Mouse (Mus musculus) ovary, postnatal 14 days (tissue): ENCODE measurements around the gene Olfr1512.
"Not testable (repeated sequence)": the region's sequence is repeated elsewhere in the genome, so short reads cannot be mapped to it uniquely, and the experiment has no call there.

Source experiments
- DNase-seq: peaks from one replicate; pipeline ENCODE4 v3.0.0; 2022; ENCODE audit warnings: low spot score

Olfr1512 gene

DNA sequence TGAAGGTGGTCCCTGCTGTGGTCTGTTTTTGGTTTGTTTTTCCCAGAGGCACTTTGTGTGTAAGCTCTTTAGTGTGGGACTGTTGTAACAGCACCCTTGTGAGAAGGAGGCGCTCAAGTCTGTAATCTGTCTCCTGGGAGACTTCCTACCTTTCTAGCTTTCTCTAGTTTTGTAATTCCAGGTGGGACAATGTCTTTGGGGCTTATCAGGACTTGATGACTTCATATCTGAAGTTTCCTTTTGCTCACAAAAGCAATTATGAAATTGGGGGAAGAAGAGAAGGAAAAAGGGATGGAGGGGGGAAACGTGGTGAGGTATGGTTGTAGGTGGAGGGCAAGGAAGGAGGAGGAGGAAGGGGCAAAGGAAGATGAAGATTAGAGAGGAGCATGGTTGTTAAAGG is at the start of gene Olfr1512:
TSS of gene Olfr1512 (minus strand) at position 101 of the 400 bp plus-strand sequence.
- DNase-seq = no peak

DNA sequence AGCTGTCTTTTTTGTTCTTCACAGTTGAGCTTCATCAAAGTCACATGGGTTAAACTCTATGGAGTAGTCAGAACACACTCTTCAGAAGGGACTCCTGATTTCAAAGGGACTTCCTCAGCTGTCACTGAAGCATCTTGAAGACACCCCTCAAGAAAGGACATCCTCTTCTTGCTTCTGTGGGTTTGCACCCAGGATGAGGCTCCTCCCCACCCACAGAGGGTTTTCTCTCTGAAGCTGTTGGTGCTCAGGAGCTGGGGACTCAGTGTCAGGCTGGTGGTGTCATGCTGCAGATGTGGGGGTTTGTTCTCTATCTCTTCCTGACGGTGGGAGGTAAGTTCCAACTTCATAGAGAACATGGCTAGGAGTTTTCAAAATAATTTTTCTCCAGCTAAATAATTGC is 48.7 kb upstream of the Olfr1512 start:
- no peak for DNase-seq

DNA sequence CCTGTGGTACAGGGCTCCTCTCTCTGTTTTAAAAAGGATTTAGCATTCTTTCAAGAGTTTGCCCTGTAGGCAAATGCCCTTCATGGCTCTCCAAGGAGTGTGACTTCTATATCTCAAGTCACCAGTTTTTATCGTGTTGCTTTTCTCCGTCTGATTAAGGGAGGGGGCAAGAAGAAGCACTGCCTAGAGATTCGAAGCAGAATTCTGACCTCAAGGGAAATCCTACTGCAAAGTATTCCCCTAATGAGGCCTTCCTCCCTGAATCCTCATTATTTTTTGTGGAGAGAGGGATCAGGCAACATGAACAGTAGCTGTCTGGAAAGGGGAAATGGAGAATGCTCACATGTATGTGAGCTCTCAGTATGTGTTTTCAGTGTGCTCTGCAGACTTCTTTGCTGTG is 35.3 kb upstream of the Olfr1512 start, which contains the start of gene Olfr1510:
TSS of gene Olfr1510 (minus strand) at position 101 of the 400 bp plus-strand sequence.
- no peak for DNase-seq

DNA sequence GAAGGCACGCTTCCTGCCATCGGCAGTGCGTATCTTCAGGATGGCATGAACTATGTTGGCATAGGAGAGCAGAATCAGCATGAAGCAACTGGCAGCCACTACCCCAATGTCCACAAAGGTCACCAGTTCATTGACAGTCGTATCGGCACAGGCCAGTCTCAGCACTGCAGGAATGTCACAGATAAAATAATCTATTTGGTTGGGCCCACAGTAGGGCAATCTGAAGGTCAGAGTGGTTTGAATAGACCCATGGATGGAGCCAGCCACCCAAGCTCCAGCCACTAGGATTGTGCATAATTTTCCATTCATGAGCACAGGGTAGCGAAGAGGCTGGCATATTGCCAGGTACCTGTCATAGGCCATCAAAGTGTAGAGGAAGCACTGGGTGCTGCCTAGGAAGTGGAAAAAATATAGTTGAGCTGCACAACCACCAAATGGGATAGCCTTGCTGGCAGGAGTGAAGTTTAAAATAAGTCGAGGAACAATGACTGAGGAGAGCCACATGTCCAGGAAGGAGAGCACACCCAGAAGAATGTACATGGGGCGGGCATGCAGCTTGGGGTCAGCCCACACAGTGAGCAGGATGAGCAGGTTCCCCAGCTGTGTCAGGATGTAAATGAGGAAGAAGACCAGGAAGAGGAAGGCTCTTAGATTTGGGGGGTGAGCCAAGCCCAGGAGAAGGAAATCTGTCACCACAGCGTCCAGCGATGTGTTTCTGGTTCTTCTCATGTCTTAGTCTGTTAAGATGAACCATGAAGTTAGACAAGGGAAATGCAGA is 31.4 kb upstream of the Olfr1512 start:
- not testable (repeated sequence) for DNase-seq

DNA sequence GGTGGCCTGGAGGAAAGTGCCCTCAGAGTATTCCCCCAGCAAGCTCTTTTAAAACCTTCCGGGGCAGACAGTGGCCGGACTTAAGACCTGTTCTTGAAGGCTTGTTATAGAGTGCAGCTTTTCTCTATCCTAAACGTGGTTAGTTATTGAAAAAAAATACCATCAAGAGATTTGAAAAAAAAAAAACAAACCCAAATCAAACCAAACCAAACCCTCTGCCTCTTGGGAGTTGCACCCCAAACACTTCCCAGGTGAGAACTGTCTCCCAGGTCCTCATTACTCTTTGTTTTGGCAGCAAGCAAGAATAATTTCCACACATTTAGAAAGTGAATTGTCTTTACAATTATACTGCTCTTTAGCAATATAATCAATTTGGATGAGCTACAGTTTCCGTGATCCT is 18.3 kb upstream of the Olfr1512 start, which contains the start of gene Olfr1511:
TSS of gene Olfr1511 (minus strand) at position 101 of the 400 bp plus-strand sequence.
- no peak for DNase-seq

DNA sequence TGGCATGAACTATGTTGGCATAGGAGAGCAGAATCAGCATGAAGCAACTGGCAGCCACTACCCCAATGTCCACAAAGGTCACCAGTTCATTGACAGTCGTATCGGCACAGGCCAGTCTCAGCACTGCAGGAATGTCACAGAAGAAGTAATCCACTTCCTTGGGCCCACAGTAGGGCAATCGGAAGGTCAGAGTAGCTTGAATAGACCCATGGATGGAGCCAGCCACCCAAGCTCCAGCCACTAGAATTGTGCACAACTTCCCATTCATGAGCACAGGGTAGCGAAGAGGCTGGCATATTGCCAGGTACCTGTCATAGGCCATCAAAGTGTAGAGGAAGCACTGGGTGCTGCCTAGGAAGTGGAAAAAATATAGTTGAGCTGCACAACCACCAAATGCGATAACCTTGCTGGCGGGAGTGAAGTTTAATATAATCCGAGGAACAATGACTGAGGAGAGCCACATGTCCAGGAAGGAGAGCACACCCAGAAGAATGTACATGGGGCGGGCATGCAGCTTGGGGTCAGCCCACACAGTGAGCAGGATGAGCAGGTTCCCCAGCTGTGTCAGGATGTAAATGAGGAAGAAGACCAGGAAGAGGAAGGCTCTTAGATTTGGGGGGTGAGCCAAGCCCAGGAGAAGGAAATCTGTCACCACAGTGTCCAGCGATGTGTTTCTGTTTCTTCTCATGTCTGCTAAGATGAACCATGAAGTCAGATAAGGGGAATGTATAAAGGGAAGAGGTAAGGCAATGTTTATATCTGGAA is 11.3 kb upstream of the Olfr1512 start:
- not testable (repeated sequence) for DNase-seq

DNA sequence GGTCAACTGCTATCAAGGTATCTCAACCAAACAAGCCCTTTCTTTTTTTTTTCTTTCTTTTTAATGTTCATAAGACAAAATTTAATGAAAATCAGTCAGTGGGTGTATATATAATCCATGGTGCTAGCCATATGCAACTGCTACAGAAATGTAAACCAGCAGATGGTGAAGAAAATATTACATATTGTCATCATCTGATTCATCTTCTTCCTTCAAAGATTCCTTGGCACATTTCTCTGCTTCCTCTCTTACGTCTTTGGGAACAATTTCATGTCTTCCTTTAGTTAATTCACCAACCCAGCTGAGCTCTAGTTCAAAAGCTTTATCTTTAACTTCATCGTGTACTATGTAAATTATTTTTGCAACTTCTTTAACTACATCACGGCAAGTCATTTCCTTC is 10.2 kb downstream of the Olfr1512 start:
- DNase-seq = no peak

DNA sequence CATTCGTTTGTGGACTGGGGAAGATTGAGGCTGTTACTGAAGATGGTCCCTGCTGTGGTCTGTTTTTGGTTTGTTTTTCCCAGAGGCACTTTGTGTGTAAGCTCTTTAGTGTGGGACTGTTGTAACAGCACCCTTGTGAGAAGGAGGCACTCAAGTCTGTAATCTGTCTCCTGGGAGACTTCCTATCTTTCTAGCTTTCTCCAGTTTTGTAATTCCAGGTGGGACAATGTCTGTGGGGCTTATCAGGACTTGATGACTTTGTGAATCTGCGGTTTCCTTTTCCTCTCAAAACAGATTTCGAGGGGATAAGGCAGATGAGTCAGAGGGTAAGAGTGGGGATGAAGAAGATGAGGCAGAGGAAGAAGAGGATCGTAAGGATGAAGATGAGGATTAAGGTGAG is 22.7 kb downstream of the Olfr1512 start, which contains the start of gene Olfr1513:
TSS of gene Olfr1513 (minus strand) at position 101 of the 400 bp plus-strand sequence.
- DNase-seq = no peak

DNA sequence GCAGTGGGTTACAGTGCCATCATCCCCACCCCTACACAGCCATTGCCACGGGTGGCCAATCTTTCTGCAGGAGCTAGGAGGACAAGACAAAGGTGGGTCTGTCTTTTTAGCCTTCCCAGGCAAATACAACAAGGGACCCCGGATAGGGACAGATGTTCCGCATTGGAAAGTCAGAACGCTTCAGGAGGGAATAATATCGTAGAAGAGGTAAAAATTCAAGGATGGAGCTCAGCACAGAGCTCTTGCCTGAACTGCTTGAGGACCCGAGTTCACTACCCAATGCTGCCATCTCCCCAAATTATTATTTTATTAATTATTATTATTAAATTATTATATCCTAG is 39.5 kb downstream of the Olfr1512 start:
- no peak for DNase-seq

DNA sequence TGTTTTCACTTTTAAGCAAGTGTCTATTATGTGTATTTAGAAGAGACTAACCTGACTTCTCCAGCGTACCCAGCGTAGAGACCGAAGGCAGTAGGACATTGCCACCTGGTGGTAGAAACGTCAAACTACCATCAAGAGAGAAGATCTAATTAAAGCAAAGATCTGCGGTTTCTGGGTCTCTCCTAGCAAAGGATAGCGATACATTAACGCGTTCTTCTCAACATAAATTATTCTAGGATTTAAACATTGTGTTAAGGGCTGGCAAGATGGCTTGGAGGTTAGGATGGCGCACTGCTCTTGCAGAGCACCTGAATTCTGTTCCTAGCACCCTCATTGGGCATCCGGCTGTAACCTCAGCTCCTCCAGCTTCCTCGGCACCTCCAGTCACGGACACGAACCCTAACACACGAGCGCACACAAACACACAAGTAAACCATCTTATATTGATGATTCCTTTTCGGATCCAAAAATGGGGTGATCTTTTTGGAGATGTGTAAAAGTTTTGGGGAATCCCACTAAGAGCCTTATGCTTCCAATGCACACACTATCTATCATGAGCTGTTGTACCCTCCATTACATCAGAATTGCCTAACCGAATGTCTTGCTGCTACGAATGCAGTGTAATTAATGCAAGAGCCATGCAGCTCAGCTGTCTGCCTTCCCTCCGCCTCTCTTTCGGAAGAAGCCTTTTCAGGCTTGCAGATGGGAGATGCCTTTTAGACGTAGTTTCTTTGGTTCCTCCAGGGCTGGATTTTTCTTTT is 40.0 kb downstream of the Olfr1512 start:
- DNase-seq = peak; percentile 60

DNA sequence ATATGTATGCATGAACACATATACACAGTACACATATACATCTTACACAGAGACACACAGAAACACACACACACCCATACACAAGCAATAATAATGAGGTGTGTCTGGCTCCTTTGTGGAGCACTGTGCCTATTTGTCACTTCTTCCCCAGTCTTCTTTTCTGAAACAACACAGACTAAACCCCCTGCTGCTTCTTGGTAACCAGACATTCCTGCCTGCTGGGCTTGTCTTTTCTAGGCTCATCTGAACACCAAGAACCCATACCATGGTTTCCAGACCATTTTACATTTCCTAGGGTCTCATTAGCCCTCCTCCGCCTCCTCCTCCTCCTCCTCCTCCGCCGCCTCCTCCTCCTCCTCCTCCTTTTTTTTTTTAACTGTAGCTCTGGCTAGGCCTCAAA is 46.8 kb downstream of the Olfr1512 start:
- DNase-seq = no peak

DNA sequence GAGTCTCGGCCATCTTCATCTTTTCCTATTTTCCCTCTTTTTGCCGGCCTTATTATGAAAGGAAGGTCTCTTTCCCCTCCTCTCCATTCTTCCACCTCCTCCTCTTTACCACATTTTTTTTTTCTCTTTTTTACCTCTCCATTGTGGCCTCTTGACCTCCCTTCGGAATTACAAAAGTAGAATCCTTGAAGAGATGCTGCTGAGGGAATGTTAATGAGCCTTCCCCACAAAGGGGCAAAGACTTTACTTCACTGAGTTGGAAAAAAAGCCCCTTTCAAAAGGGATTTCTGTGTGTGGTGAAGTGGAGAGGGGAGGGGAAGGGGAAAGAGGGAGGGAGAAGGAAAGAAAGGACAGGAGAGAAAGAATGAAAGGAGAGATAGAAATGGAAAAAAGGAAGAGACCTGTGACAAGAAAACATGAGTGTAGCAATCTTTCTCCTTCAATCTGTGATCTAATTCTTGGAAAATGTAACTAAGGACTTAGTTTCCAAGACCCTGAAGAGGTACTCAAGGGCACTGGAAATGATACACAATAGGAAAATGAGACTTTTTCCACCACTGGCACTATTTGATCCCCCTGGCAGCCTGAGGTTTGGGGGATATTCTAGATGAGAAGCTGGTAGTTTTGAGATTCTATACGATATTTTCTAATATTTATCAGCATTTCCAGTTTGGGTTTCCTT is 47.8 kb downstream of the Olfr1512 start:
- no peak for DNase-seq

DNA sequence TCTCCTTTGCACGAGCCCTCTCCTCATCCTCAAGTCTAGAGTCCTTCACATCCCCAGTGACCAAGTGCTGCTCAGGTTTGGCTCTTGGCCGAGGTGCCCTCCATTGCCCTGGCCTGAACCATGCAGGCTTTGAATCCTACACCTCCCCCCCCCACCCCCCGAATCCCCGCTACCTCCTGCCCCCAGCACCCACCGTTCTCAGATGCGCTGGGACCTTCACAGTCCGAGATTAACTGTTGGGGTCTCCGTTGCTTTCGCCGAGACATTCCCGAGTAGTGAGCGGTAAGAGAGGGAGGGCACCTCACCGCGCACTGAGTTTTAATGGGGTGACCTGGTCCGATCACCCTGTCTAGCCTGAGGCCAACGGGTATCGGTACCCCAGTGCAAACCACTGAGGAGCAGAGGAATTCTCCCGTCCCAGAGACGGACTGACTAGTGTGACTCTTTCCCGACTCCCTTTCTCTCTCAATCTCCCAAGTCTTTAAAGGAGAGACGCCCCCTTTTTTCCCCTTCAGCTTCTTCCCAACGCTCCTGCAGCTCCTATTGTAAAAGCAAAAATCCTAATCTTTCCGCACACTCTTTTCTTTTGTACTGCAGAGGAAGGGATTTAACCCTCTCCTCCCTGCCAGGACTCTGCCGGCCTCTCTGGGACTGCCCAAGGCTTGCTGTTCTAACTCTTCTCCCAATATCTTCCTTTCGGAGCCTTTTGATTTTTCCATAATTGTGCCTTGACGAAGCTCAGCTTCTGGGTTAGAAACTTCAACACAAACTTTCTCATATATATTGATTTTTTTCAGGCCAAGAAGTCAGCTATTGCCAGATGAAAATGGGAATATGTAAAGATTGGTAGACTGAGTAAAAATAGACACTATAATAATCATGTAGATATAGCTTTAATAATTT is 50.8 kb downstream of the Olfr1512 start, which contains the start of gene Sall2:
TSS of gene Sall2 (minus strand) at position 853 of the 903 bp plus-strand sequence.
- no peak for DNase-seq

DNA sequence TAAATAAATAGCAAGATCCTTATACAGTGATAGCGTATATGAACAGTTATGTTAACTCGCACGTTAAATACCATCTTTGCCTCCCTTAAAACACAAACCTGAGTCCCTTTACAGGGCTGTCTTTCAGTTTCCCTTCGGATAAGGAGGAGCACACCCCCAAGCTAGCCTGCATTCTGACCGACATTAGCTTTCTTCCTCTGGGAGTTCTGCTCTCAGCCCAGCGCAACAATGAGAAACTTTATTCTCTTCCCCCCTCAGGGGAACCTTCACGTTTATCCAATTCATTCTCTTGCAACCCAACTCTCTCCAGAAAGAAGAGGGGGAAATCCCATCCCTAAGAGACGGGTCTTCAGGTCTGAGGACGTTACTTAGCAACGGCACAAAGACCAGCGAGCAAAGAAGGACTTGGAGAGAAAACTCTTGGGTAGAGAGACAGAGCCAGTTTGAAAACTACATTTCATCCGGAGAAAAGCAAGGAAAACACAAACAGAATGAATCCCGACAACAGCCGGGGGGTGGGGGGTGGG is 51.5 kb downstream of the Olfr1512 start:
- DNase-seq = no peak

DNA sequence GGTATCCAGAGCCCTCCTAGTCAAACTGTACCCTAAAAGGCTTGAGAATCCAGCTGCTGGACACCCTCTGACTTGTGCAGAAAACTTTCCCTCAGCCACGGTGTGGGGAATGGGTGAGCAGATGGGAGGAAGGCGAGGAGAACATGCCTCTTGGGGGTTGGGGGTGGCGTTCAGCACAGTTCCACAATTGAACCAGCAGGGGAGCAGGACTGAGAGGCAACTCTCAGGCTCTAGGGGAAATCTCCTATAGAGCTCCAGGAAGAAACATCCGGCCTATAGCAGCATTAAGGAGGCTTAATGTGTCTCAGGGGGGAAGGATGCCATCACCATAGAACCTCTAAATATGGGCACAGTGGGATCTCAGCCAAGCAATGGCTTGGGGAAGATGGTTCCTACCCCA is 53.1 kb downstream of the Olfr1512 start:
- no peak for DNase-seq
